Mouse (Mus musculus) embryonic facial prominence, embryonic 12.5 days (tissue): ENCODE measurements at regions not wholly inside any gene's neighbourhood (a gene's known extent, or its start where the extent isn't known, plus 50 kb on each side); places are given as distances from the start of the nearest gene placed in this dataset.
A peak's percentile ranks its signal among the peaks of the same experiment; 100 is the strongest.

Source experiments
- ATAC-seq: fragments of 200-750 bp; cut with Nextera tagmentation; 2 replicates; pipeline ENCODE4 v1.8.0; 2017; ENCODE audit not compliant: insufficient number of reproducible peaks, insufficient read depth, low FRiP score, low TSS enrichment
- H3K27ac ChIP-seq: fragments of 300-500 bp; sonication (generic); 2 replicates; pipeline ENCODE4 v1.5.1; 2016; ENCODE audit warnings: mild to moderate bottlenecking
- H3K27me3 ChIP-seq: fragments of 300-500 bp; sonication (generic); 2 replicates; pipeline ENCODE4 v1.6.1; 2016; ENCODE audit warnings: mild to moderate bottlenecking, moderate library complexity
- H3K36me3 ChIP-seq: fragments of 300-500 bp; sonication (generic); 2 replicates; pipeline ENCODE4 v1.6.1; 2016; ENCODE audit warnings: mild to moderate bottlenecking
- H3K4me1 ChIP-seq: fragments of 300-500 bp; sonication (generic); 2 replicates; pipeline ENCODE4 v1.6.1; 2016
- H3K4me2 ChIP-seq: fragments of 300-500 bp; sonication (generic); replicated peaks from 2 replicates; pipeline ENCODE4 v1.6.1; 2016; ENCODE audit warnings: mild to moderate bottlenecking, moderate library complexity
- H3K4me3 ChIP-seq: fragments of 300-500 bp; sonication (generic); 2 replicates; pipeline ENCODE4 v1.5.1; 2016; ENCODE audit warnings: mild to moderate bottlenecking
- H3K9ac ChIP-seq: fragments of 300-500 bp; sonication (generic); 2 replicates; pipeline ENCODE4 v1.6.1; 2016; ENCODE audit warnings: mild to moderate bottlenecking, moderate library complexity
- H3K9me3 ChIP-seq: fragments of 300-500 bp; sonication (generic); 2 replicates; pipeline ENCODE4 v1.6.1; 2016; ENCODE audit warnings: mild to moderate bottlenecking, moderate library complexity
- WGBS: fragments of 180-500 bp; shearing (Covaris S2); methylation state at CpG from one replicate; pipeline ENCODE4 v1.1.7; 2016; 5-methylcytosine and 5-hydroxymethylcytosine counted together

GRCm38 (mm10) chr4:46257061-46257795, 61.1 kb upstream of the Xpa start:
- no peak overlapping the region for H3K4me3 ChIP-seq
- no peak for ATAC-seq
- H3K36me3 ChIP-seq, result no peaks in the 10 kb centered on the region
- H3K27me3 ChIP-seq, result no peaks in the 10 kb centered on the region
- H3K4me1 ChIP-seq, result no peaks in the 10 kb centered on the region
- H3K27ac ChIP-seq, result no peak overlapping the region
- no peak overlapping the region for H3K9ac ChIP-seq
- WGBS, result 69% methylated on average over 12 of the region's 12 CpGs
- H3K9me3 ChIP-seq, result no peaks in the 10 kb centered on the region
- H3K4me2 ChIP-seq, result no peak overlapping the region

GRCm38 (mm10) chr4:46258774-46259173, 62.7 kb upstream of the Xpa start:
- Histone ChIP-seq H3K4me2 (no peak overlapping the region), H3K9me3 (no peaks in the 10 kb centered on the region), H3K4me3 (no peak overlapping the region), H3K4me1 (no peaks in the 10 kb centered on the region), H3K9ac (no peak overlapping the region), H3K27ac (no peak overlapping the region), H3K36me3 (no peaks in the 10 kb centered on the region), H3K27me3 (no peaks in the 10 kb centered on the region; the same call in 1 of the 2 replicates)
- ATAC-seq, result 0 out of 2 replicates have a peak, but pooled peaks have one; percentile 72
- WGBS, result 69% methylated on average over 5 of the region's 5 CpGs

- no peak overlapping the region for H3K4me3 ChIP-seq
- H3K4me2 ChIP-seq, result no peak overlapping the region
- no peak overlapping the region for H3K27ac ChIP-seq
- no peak overlapping the region for H3K9ac ChIP-seq
- no peaks in the 10 kb centered on the region for H3K9me3 ChIP-seq
- no peaks in the 10 kb centered on the region for H3K36me3 ChIP-seq
- H3K27me3 ChIP-seq, result no peaks in the 10 kb centered on the region
- 0 out of 2 replicates have a peak, but pooled peaks cover 3% of the 10 kb centered on the region for H3K4me1 ChIP-seq
- ATAC-seq, result no peak
- 50% methylated on average over 6 of the region's 6 CpGs for WGBS
Measured at GRCm38 (mm10) chr4:46268564-46269247, 72.6 kb upstream of the Xpa start.

- Histone ChIP-seq H3K4me3 (no peak overlapping the region), H3K9me3 (no peaks in the 10 kb centered on the region), H3K4me1 (peaks cover 7% of the 10 kb centered on the region; the same call in 1 of the 2 replicates), H3K9ac (no peak overlapping the region), H3K27ac (no peak overlapping the region), H3K27me3 (no peaks in the 10 kb centered on the region), H3K4me2 (no peak overlapping the region), H3K36me3 (no peaks in the 10 kb centered on the region)
- WGBS, result 0% methylated on average over 2 of the region's 2 CpGs
- no peak for ATAC-seq
Measured at GRCm38 (mm10) chr4:46271066-46271465, 72.3 kb upstream of the Foxe1 start.

- H3K9ac ChIP-seq, result no peak overlapping the region
- no peak overlapping the region for H3K27ac ChIP-seq
- H3K36me3 ChIP-seq, result no peaks in the 10 kb centered on the region
- no peaks in the 10 kb centered on the region for H3K9me3 ChIP-seq
- no peak overlapping the region for H3K4me2 ChIP-seq
- H3K27me3 ChIP-seq, result no peaks in the 10 kb centered on the region
- H3K4me1 ChIP-seq, result peaks cover 16% of the 10 kb centered on the region
- H3K4me3 ChIP-seq, result no peak overlapping the region
- WGBS, result 82% methylated on average over 3 of the region's 3 CpGs
- no peak for ATAC-seq
Measured at GRCm38 (mm10) chr4:46275773-46276172, 67.6 kb upstream of the Foxe1 start.

- peak overlapping the region; percentile 29 for H3K4me2 ChIP-seq
- H3K9ac ChIP-seq, result no peak overlapping the region
- peaks cover 16% of the 10 kb centered on the region for H3K4me1 ChIP-seq
- WGBS, result 6% methylated on average over 19 of the region's 19 CpGs
- no peaks in the 10 kb centered on the region for H3K27me3 ChIP-seq
- H3K27ac ChIP-seq, result 0 out of 2 replicates have a peak overlapping the region, but pooled peaks have one; percentile 31
- no peaks in the 10 kb centered on the region for H3K36me3 ChIP-seq
- no peaks in the 10 kb centered on the region for H3K9me3 ChIP-seq
- H3K4me3 ChIP-seq, result no peak overlapping the region
- ATAC-seq, result no peak
Measured at GRCm38 (mm10) chr4:46276851-46277581, 66.4 kb upstream of the Foxe1 start.

GRCm38 (mm10) chr4:46286955-46287354, 56.5 kb upstream of the Foxe1 start:
- no peak overlapping the region for H3K9ac ChIP-seq
- H3K9me3 ChIP-seq, result peaks cover 6% of the 10 kb centered on the region; the same call in 1 of the 2 replicates
- no peaks in the 10 kb centered on the region for H3K27me3 ChIP-seq
- H3K4me2 ChIP-seq, result no peak overlapping the region
- no peak for ATAC-seq
- WGBS, result 91% methylated on average over 9 of the region's 9 CpGs
- H3K36me3 ChIP-seq, result no peaks in the 10 kb centered on the region
- no peaks in the 10 kb centered on the region for H3K4me1 ChIP-seq
- no peak overlapping the region for H3K27ac ChIP-seq
- H3K4me3 ChIP-seq, result no peak overlapping the region

- Histone ChIP-seq H3K36me3 (no peaks in the 10 kb centered on the region), H3K4me2 (no peak overlapping the region), H3K4me1 (no peaks in the 10 kb centered on the region), H3K27me3 (no peaks in the 10 kb centered on the region), H3K9me3 (peaks cover 6% of the 10 kb centered on the region; the same call in 1 of the 2 replicates), H3K4me3 (no peak overlapping the region), H3K27ac (no peak overlapping the region), H3K9ac (no peak overlapping the region)
- WGBS, result 40% methylated on average over 10 of the region's 10 CpGs
- ATAC-seq, result no peak
Measured at GRCm38 (mm10) chr4:46291620-46292254, 51.7 kb upstream of the Foxe1 start.
